Mouse (Mus musculus) heart, embryonic 16.5 days (tissue): ENCODE data around the gene Ksr2. TPM values are rescaled to one million over a fixed set of nuclear protein-coding genes. Genes with fewer than 3 reads are reported as not detected.

Source experiments
- ATAC-seq: fragments of 200-750 bp; cut with Nextera tagmentation; replicated peaks from 2 replicates; pipeline ENCODE4 v1.8.0; 2017; ENCODE audit warnings: moderate number of reproducible peaks; ENCODE audit not compliant: insufficient read depth, low FRiP score; ENCODE audit errors: extremely low read depth
- H3K27ac ChIP-seq: fragments of 300-500 bp; sonication (generic); 2 replicates; pipeline ENCODE4 v1.5.1; 2014; ENCODE audit warnings: mild to moderate bottlenecking, low read length, control low read depth, moderate library complexity
- H3K27me3 ChIP-seq: fragments of 300-500 bp; sonication (generic); 2 replicates; pipeline ENCODE4 v1.6.1; 2014; ENCODE audit warnings: low read length, mixed read lengths; ENCODE audit not compliant: control insufficient read depth, insufficient read depth
- H3K36me3 ChIP-seq: fragments of 300-500 bp; sonication (generic); 2 replicates; pipeline ENCODE4 v1.6.1; 2014; ENCODE audit not compliant: control insufficient read depth, insufficient read depth
- H3K4me1 ChIP-seq: fragments of 300-500 bp; sonication (generic); 2 replicates; pipeline ENCODE4 v1.6.1; 2014; ENCODE audit warnings: low read length, mixed read lengths; ENCODE audit not compliant: control insufficient read depth, insufficient read depth
- H3K4me2 ChIP-seq: fragments of 300-500 bp; sonication (generic); 2 replicates; pipeline ENCODE4 v1.6.1; 2014; ENCODE audit warnings: low read depth, mild to moderate bottlenecking, control low read depth, low read length
- H3K4me3 ChIP-seq: fragments of 300-500 bp; sonication (generic); 2 replicates; pipeline ENCODE4 v1.5.1; 2014; ENCODE audit warnings: mild to moderate bottlenecking, control low read depth, low read length
- H3K9ac ChIP-seq: fragments of 300-500 bp; sonication (generic); 2 replicates; pipeline ENCODE4 v1.6.1; 2014; ENCODE audit warnings: low read length, control low read depth
- H3K9me3 ChIP-seq: fragments of 300-500 bp; sonication (generic); replicated peaks from 2 replicates; pipeline ENCODE4 v1.6.1; 2016; ENCODE audit warnings: low read length; ENCODE audit not compliant: control insufficient read depth
- whole genome bisulfite sequencing: fragments of 180-500 bp; shearing (Covaris S2); extraction: QIAGEN DNeasy Blood & Tissue Kit; methylation state at CpG from one replicate; pipeline ENCODE4 v1.1.7; 2014; 5-methylcytosine and 5-hydroxymethylcytosine counted together
- polyA plus RNA-seq: library from polyadenylated mRNA; unstranded; fragments of >200 nt; fragmentation: Nextera tagmentation; extraction: Ambion mirVana; gene quantifications from 2 replicates; pipeline ENCODE4 v1.2.1, GENCODE M21; 2015

Ksr2 gene
- 0.04 and 0.05 TPM in 2 replicates for polyA plus RNA-seq

GRCm38 (mm10) chr5:117413507-117414501 is at the start of gene Ksr2:
TSS of gene Ksr2 (plus strand) at chr5:117414000.
- Histone ChIP-seq H3K4me3 (peak within 1 kb of the TSS; percentile 71), H3K9ac (peak within 1 kb of the TSS; percentile 66), H3K4me2 (peak within 1 kb of the TSS; percentile 98), H3K27me3 (peaks cover 59% of the 10 kb centered on the region), H3K4me1 (peaks cover 3% of the 10 kb centered on the region; the same call in 1 of the 2 replicates), H3K27ac (no peak within 1 kb of the TSS), H3K9me3 (no peaks in the 10 kb centered on the region), H3K36me3 (no peaks in the 10 kb centered on the region)
- ATAC-seq, result peak; percentile 53
- WGBS, result under 1% methylated on average over 87 of the region's 89 CpGs

GRCm38 (mm10) chr5:117364821-117365220 is 49.0 kb upstream of the Ksr2 start:
- Histone ChIP-seq H3K4me3 (no peak overlapping the region), H3K4me2 (no peak overlapping the region), H3K4me1 (peaks cover 38% of the 10 kb centered on the region), H3K27ac (no peak overlapping the region), H3K9me3 (no peaks in the 10 kb centered on the region), H3K36me3 (peaks cover 25% of the 10 kb centered on the region), H3K9ac (no peak overlapping the region), H3K27me3 (no peaks in the 10 kb centered on the region)
- WGBS, result 80% methylated on average over 3 of the region's 3 CpGs
- ATAC-seq, result no peak

- H3K4me2 ChIP-seq, result no peak overlapping the region
- H3K27ac ChIP-seq, result no peak overlapping the region
- no peaks in the 10 kb centered on the region for H3K9me3 ChIP-seq
- no peak overlapping the region for H3K4me3 ChIP-seq
- WGBS, result 91% methylated on average over 13 of the region's 13 CpGs
- H3K36me3 ChIP-seq, result peaks cover 28% of the 10 kb centered on the region
- ATAC-seq, result no peak
- peaks cover 32% of the 10 kb centered on the region for H3K4me1 ChIP-seq
- no peaks in the 10 kb centered on the region for H3K27me3 ChIP-seq
- H3K9ac ChIP-seq, result no peak overlapping the region
Measured at GRCm38 (mm10) chr5:117365904-117366561, 47.8 kb upstream of the Ksr2 start.

- no peaks in the 10 kb centered on the region for H3K9me3 ChIP-seq
- H3K27me3 ChIP-seq, result no peaks in the 10 kb centered on the region
- WGBS, result 55% methylated on average over 8 of the region's 8 CpGs
- no peak overlapping the region for H3K27ac ChIP-seq
- H3K9ac ChIP-seq, result no peak overlapping the region
- H3K4me2 ChIP-seq, result no peak overlapping the region
- ATAC-seq, result no peak
- peaks cover 20% of the 10 kb centered on the region for H3K4me1 ChIP-seq
- no peak overlapping the region for H3K4me3 ChIP-seq
- H3K36me3 ChIP-seq, result peaks cover 36% of the 10 kb centered on the region
Measured at GRCm38 (mm10) chr5:117367206-117367605, 46.6 kb upstream of the Ksr2 start.

- Histone ChIP-seq H3K4me2 (no peak overlapping the region), H3K27me3 (no peaks in the 10 kb centered on the region), H3K36me3 (peaks cover 38% of the 10 kb centered on the region), H3K9ac (no peak overlapping the region), H3K4me3 (no peak overlapping the region), H3K4me1 (peaks cover 6% of the 10 kb centered on the region; the same call in 1 of the 2 replicates), H3K27ac (no peak overlapping the region), H3K9me3 (no peaks in the 10 kb centered on the region)
- ATAC-seq, result no peak
- WGBS, result 70% methylated on average over 10 of the region's 10 CpGs
Measured at GRCm38 (mm10) chr5:117370592-117370991, 43.2 kb upstream of the Ksr2 start.

GRCm38 (mm10) chr5:117373418-117373817 is 40.4 kb upstream of the Ksr2 start:
- Histone ChIP-seq H3K27ac (no peak overlapping the region), H3K4me2 (no peak overlapping the region), H3K9me3 (no peaks in the 10 kb centered on the region), H3K36me3 (peaks cover 43% of the 10 kb centered on the region), H3K4me3 (no peak overlapping the region), H3K4me1 (peaks cover 6% of the 10 kb centered on the region; the same call in 1 of the 2 replicates), H3K27me3 (no peaks in the 10 kb centered on the region), H3K9ac (no peak overlapping the region)
- ATAC-seq, result no peak
- 90% methylated on average over 9 of the region's 9 CpGs for WGBS

- no peak for ATAC-seq
- no peak overlapping the region for H3K9ac ChIP-seq
- no peaks in the 10 kb centered on the region for H3K27me3 ChIP-seq
- 88% methylated on average over 7 of the region's 7 CpGs for WGBS
- H3K27ac ChIP-seq, result no peak overlapping the region
- H3K9me3 ChIP-seq, result no peaks in the 10 kb centered on the region
- no peak overlapping the region for H3K4me3 ChIP-seq
- H3K4me1 ChIP-seq, result peaks cover 6% of the 10 kb centered on the region; the same call in 1 of the 2 replicates
- H3K4me2 ChIP-seq, result no peak overlapping the region
- H3K36me3 ChIP-seq, result peaks cover 46% of the 10 kb centered on the region
Measured at GRCm38 (mm10) chr5:117374372-117375049, 39.3 kb upstream of the Ksr2 start.

- H3K36me3 ChIP-seq, result peaks cover 48% of the 10 kb centered on the region
- ATAC-seq, result no peak
Measured at GRCm38 (mm10) chr5:117376331-117376761, 37.5 kb upstream of the Ksr2 start.

More at GRCm38 (mm10) chr5:117376331-117376761, 37.5 kb upstream of the Ksr2 start:
- Histone ChIP-seq H3K27me3 (no peaks in the 10 kb centered on the region), H3K4me3 (no peak overlapping the region), H3K9ac (no peak overlapping the region), H3K27ac (no peak overlapping the region), H3K4me2 (no peak overlapping the region), H3K9me3 (no peaks in the 10 kb centered on the region), H3K4me1 (peaks cover 2% of the 10 kb centered on the region; the same call in 1 of the 2 replicates)
- WGBS, result 74% methylated on average over 11 of the region's 11 CpGs
